Comparison of ENCODE assay signal across 8 mouse cellular contexts in the genomic region with DNA sequence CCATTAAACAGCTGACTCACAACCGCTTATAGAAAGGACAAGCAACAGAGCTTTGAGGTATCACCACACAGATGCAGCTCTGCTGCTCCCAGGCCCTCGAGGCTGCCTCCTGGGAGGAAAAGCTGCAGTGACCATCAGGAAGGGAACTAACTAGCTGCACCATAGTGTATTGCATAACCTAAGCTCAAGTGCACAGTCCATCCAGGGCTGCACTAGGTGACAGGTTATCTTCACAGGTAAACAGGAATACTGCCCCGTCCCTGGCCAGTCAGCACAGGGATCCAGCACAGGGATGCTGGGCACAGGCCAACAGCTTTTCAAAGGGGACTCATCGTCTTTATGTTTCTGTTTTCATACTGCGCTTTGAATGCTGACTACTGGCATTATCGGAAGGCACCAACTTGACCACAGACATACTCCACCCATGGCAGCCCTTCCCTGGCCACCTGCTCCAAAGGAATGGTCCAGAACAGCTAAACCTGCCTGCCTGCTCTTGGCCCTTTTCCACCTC. TPM values are rescaled to one million over a fixed set of nuclear protein-coding genes. Genes with fewer than 3 reads are reported as not detected.
DNase-seq lines count a peak whose midpoint lies in the region; ATAC-seq and TF ChIP-seq lines count a peak whose summit lies in the region.

No protein-coding gene starts in this region.

- ATAC-seq in neural tube, embryonic 13.5 days (ENCODE audit: low read depth) = no peak
- ATAC-seq in kidney, embryonic 16.5 days (ENCODE audit: low FRiP score, low TSS enrichment) = no peak
- ATAC-seq in stomach, embryonic 15.5 days (ENCODE audit: insufficient read depth, low FRiP score, low read depth) = no peak
- ATAC-seq in forebrain, embryonic 13.5 days = no peak

- peak overlapping the region; percentile 18; the same call in 1 of the 2 replicates for H3K9ac ChIP-seq in neural tube, embryonic 13.5 days
- no peak overlapping the region for H3K9ac ChIP-seq in kidney, embryonic 16.5 days (replicated peaks; ENCODE audit: low read length)
- H3K9ac ChIP-seq in stomach, embryonic 15.5 days = no peak overlapping the region
- H3K9ac ChIP-seq in forebrain, embryonic 13.5 days = no peak overlapping the region

- 81% methylated on average over 6 of the region's 6 CpGs for WGBS in neural tube, embryonic 13.5 days
- WGBS in kidney, embryonic 16.5 days = 83% methylated on average over 6 of the region's 6 CpGs
- WGBS in stomach, embryonic 15.5 days = 78% methylated on average over 6 of the region's 6 CpGs
- 90% methylated on average over 6 of the region's 6 CpGs for WGBS in forebrain, embryonic 13.5 days

- no peaks in the 10 kb centered on the region for H3K27me3 ChIP-seq in neural tube, embryonic 13.5 days
- H3K27me3 ChIP-seq in kidney, embryonic 16.5 days (ENCODE audit: insufficient read depth, low read length) = no peaks in the 10 kb centered on the region
- H3K27me3 ChIP-seq in stomach, embryonic 15.5 days (replicated peaks) = no peaks in the 10 kb centered on the region
- H3K27me3 ChIP-seq in forebrain, embryonic 13.5 days = no peaks in the 10 kb centered on the region

- peak overlapping the region; percentile 94; the same call in 1 of the 2 replicates for H3K4me2 ChIP-seq in neural tube, embryonic 13.5 days
- peak overlapping the region; percentile 88 for H3K4me2 ChIP-seq in kidney, embryonic 16.5 days (replicated peaks; ENCODE audit: low read depth, low read length)
- H3K4me2 ChIP-seq in stomach, embryonic 15.5 days = peak overlapping the region; percentile 87
- no peak overlapping the region for H3K4me2 ChIP-seq in forebrain, embryonic 13.5 days

- peak overlapping the region; percentile 90 for H3K4me3 ChIP-seq in gastrocnemius, adult 2 months
- no peak overlapping the region for H3K4me3 ChIP-seq in neural tube, embryonic 13.5 days
- no peak overlapping the region; the same call in 1 of the 2 replicates for H3K4me3 ChIP-seq in kidney, embryonic 16.5 days (ENCODE audit: low read length)
- H3K4me3 ChIP-seq in stomach, embryonic 15.5 days (replicated peaks) = peak overlapping the region; percentile 79
- H3K4me3 ChIP-seq in forebrain, embryonic 13.5 days = no peak overlapping the region

- peaks cover 19% of the 10 kb centered on the region for H3K36me3 ChIP-seq in neural tube, embryonic 13.5 days
- 0 out of 2 replicates have a peak, but pooled peaks cover 2% of the 10 kb centered on the region for H3K36me3 ChIP-seq in kidney, embryonic 16.5 days (ENCODE audit: insufficient read depth, low read length)
- H3K36me3 ChIP-seq in stomach, embryonic 15.5 days = no peaks in the 10 kb centered on the region
- H3K36me3 ChIP-seq in forebrain, embryonic 13.5 days (ENCODE audit: poor library complexity, severe bottlenecking) = peaks cover 11% of the 10 kb centered on the region; the same call in 1 of the 2 replicates

- H3K4me1 ChIP-seq in neural tube, embryonic 13.5 days (replicated peaks) = peaks cover 25% of the 10 kb centered on the region
- H3K4me1 ChIP-seq in kidney, embryonic 16.5 days (ENCODE audit: insufficient read depth, low read length) = peaks cover 31% of the 10 kb centered on the region
- H3K4me1 ChIP-seq in stomach, embryonic 15.5 days = peaks cover 23% of the 10 kb centered on the region
- H3K4me1 ChIP-seq in forebrain, embryonic 13.5 days = peaks cover 20% of the 10 kb centered on the region

- H3K9me3 ChIP-seq in neural tube, embryonic 13.5 days = no peaks in the 10 kb centered on the region
- no peaks in the 10 kb centered on the region for H3K9me3 ChIP-seq in kidney, embryonic 16.5 days (ENCODE audit: low read length)
- H3K9me3 ChIP-seq in stomach, embryonic 15.5 days = no peaks in the 10 kb centered on the region
- H3K9me3 ChIP-seq in forebrain, embryonic 13.5 days (replicated peaks) = no peaks in the 10 kb centered on the region

- H3K27ac ChIP-seq in gastrocnemius, adult 2 months = peak overlapping the region; percentile 95
- no peak overlapping the region for H3K27ac ChIP-seq in neural tube, embryonic 13.5 days (replicated peaks)
- no peak overlapping the region; the same call in 1 of the 2 replicates for H3K27ac ChIP-seq in kidney, embryonic 16.5 days (ENCODE audit: low read length)
- H3K27ac ChIP-seq in stomach, embryonic 15.5 days = peak overlapping the region; percentile 28
- H3K27ac ChIP-seq in forebrain, embryonic 13.5 days = no peak overlapping the region

- no peak for DNase-seq in gastrocnemius, adult 2 months
- DNase-seq in gastrocnemius, postnatal 25 days = no peak
- DNase-seq in neural tube, embryonic 10.5 days (ENCODE audit: extremely low spot score, low spot score) = no peak
- no peak for DNase-seq in adipocyte (ENCODE audit: low spot score)

- intact Hi-C loops in gastrocnemius, adult 2 months (cut with DNase I) = loop anchor here (5.0 kb wide), 1 partner anchor 47 kb away; no protein-coding TSS in a partner anchor

- no peak for TF ChIP-seq CTCF in gastrocnemius, adult 2 months (IDR thresholded peaks at IDR 0.05)

RNA-seq across cellular contexts. Expression of gene Rab43, which starts 2.3 kb away (rescaled TPM):
- 1 to 10 TPM; 3.9 to 4.9 TPM for total RNA-seq in gastrocnemius, adult 2 months (2021)
- total RNA-seq in gastrocnemius, postnatal 25 days (2021) = 1 to 10 TPM; 5.3 to 8.3 TPM
- polyA plus RNA-seq in neural tube, embryonic 13.5 days (2015; fragmentation: Nextera tagmentation; extraction: Ambion mirVana) = 8.8 and 9.2 TPM in 2 replicates
- polyA plus RNA-seq in kidney, embryonic 16.5 days (2015; fragmentation: Nextera tagmentation; extraction: Ambion mirVana) = 10.9 and 14.7 TPM in 2 replicates
- 11.9 and 12.4 TPM in 2 replicates for polyA plus RNA-seq in stomach, embryonic 15.5 days (2015; fragmentation: Nextera tagmentation; extraction: Ambion mirVana)
- 7.4 and 7.9 TPM in 2 replicates for polyA plus RNA-seq in forebrain, embryonic 13.5 days (2015; fragmentation: Nextera tagmentation; extraction: Ambion mirVana)

RNA-seq across cellular contexts. Expression of gene Gm45140, which starts 25.9 kb away (rescaled TPM):
- total RNA-seq in gastrocnemius, adult 2 months (2021) = 1 to 10 TPM in 1 of 2 experiments, under 1 TPM in 1; 0.45 to 1.7 TPM
- total RNA-seq in gastrocnemius, postnatal 25 days (2021) = under 1 TPM in 1 of 2 experiments, not detected in 1; 0.59 TPM
- 3.0 and 4.5 TPM in 2 replicates for polyA plus RNA-seq in neural tube, embryonic 13.5 days (2015; fragmentation: Nextera tagmentation; extraction: Ambion mirVana)
- 2.7 and 5.2 TPM in 2 replicates for polyA plus RNA-seq in kidney, embryonic 16.5 days (2015; fragmentation: Nextera tagmentation; extraction: Ambion mirVana)
- polyA plus RNA-seq in stomach, embryonic 15.5 days (2015; fragmentation: Nextera tagmentation; extraction: Ambion mirVana) = 4.2 and 4.7 TPM in 2 replicates
- 1.4 and 2.3 TPM in 2 replicates for polyA plus RNA-seq in forebrain, embryonic 13.5 days (2015; fragmentation: Nextera tagmentation; extraction: Ambion mirVana)

RNA-seq across cellular contexts. Expression of gene Isy1, which starts 28.9 kb away (rescaled TPM):
- total RNA-seq in gastrocnemius, adult 2 months (2021) = 10 to 100 TPM; 17.7 to 21.1 TPM
- 10 to 100 TPM; 17.8 to 20.4 TPM for total RNA-seq in gastrocnemius, postnatal 25 days (2021)
- polyA plus RNA-seq in neural tube, embryonic 13.5 days (2015; fragmentation: Nextera tagmentation; extraction: Ambion mirVana) = 28.9 and 31.0 TPM in 2 replicates
- 41.3 and 49.3 TPM in 2 replicates for polyA plus RNA-seq in kidney, embryonic 16.5 days (2015; fragmentation: Nextera tagmentation; extraction: Ambion mirVana)
- 39.0 and 53.4 TPM in 2 replicates for polyA plus RNA-seq in stomach, embryonic 15.5 days (2015; fragmentation: Nextera tagmentation; extraction: Ambion mirVana)
- 46.5 and 49.8 TPM in 2 replicates for polyA plus RNA-seq in forebrain, embryonic 13.5 days (2015; fragmentation: Nextera tagmentation; extraction: Ambion mirVana)

RNA-seq across cellular contexts. Expression of gene Gp9, which starts 31.8 kb away (rescaled TPM):
- not detected for total RNA-seq in gastrocnemius, adult 2 months (2021)
- not detected for total RNA-seq in gastrocnemius, postnatal 25 days (2021)
- polyA plus RNA-seq in neural tube, embryonic 13.5 days (2015; fragmentation: Nextera tagmentation; extraction: Ambion mirVana) = 0.94 and 1.1 TPM in 2 replicates
- polyA plus RNA-seq in kidney, embryonic 16.5 days (2015; fragmentation: Nextera tagmentation; extraction: Ambion mirVana) = 1.0 and 1.6 TPM in 2 replicates
- 1.7 and 2.4 TPM in 2 replicates for polyA plus RNA-seq in stomach, embryonic 15.5 days (2015; fragmentation: Nextera tagmentation; extraction: Ambion mirVana)
- 0.77 and 0.89 TPM in 2 replicates for polyA plus RNA-seq in forebrain, embryonic 13.5 days (2015; fragmentation: Nextera tagmentation; extraction: Ambion mirVana)

RNA-seq across cellular contexts. Expression of gene Cnbp, which starts 41.2 kb away (rescaled TPM):
- 100 to 1,000 TPM; 475 to 511 TPM for total RNA-seq in gastrocnemius, adult 2 months (2021)
- total RNA-seq in gastrocnemius, postnatal 25 days (2021) = 100 to 1,000 TPM; 410 to 437 TPM
- 571 and 620 TPM in 2 replicates for polyA plus RNA-seq in neural tube, embryonic 13.5 days (2015; fragmentation: Nextera tagmentation; extraction: Ambion mirVana)
- 1,037 and 1,064 TPM in 2 replicates for polyA plus RNA-seq in kidney, embryonic 16.5 days (2015; fragmentation: Nextera tagmentation; extraction: Ambion mirVana)
- 975 and 1,053 TPM in 2 replicates for polyA plus RNA-seq in stomach, embryonic 15.5 days (2015; fragmentation: Nextera tagmentation; extraction: Ambion mirVana)
- polyA plus RNA-seq in forebrain, embryonic 13.5 days (2015; fragmentation: Nextera tagmentation; extraction: Ambion mirVana) = 949 and 1,006 TPM in 2 replicates

Comparison
In these comparisons a context has a peak if more than half of its experiments do, and no peak if none do; other contexts are left out.
1. H3K27ac ChIP-seq: peak in gastrocnemius, adult 2 months (single experiment) and stomach, embryonic 15.5 days (single experiment); none in neural tube, embryonic 13.5 days (single experiment), kidney, embryonic 16.5 days (single experiment) and forebrain, embryonic 13.5 days (single experiment).
2. H3K4me3 ChIP-seq: peak in gastrocnemius, adult 2 months (single experiment) and stomach, embryonic 15.5 days (single experiment); none in neural tube, embryonic 13.5 days (single experiment), kidney, embryonic 16.5 days (single experiment) and forebrain, embryonic 13.5 days (single experiment).